Mouse (Mus musculus) testis, adult 2 months (tissue): ENCODE results near the gene Gm36210. TPM values are rescaled to one million over a fixed set of nuclear protein-coding genes. Genes with fewer than 3 reads are reported as not detected.

Source experiments
- H3K27ac ChIP-seq: fragments of 200-500 bp; 2 replicates; pipeline ENCODE4 v1.5.1; 2012; ENCODE audit warnings: low read depth, low read length; ENCODE audit not compliant: control insufficient read depth, insufficient read depth
- H3K27me3 ChIP-seq: fragments of 200-500 bp; 2 replicates; pipeline ENCODE4 v1.6.1; 2012; ENCODE audit warnings: mild to moderate bottlenecking, low read length, moderate library complexity; ENCODE audit not compliant: control insufficient read depth, insufficient read depth
- H3K36me3 ChIP-seq: fragments of 200-500 bp; 2 replicates; pipeline ENCODE4 v1.6.1; 2012; ENCODE audit warnings: mild to moderate bottlenecking, low read length; ENCODE audit not compliant: control insufficient read depth, insufficient read depth
- H3K4me1 ChIP-seq: fragments of 200-500 bp; 2 replicates; pipeline ENCODE4 v1.6.1; 2012; ENCODE audit warnings: low read length; ENCODE audit not compliant: control insufficient read depth, insufficient read depth
- H3K4me3 ChIP-seq: fragments of 200-500 bp; 2 replicates; pipeline ENCODE4 v1.5.1; 2012; ENCODE audit warnings: low read depth, mild to moderate bottlenecking, low read length, moderate library complexity, mixed read lengths; ENCODE audit not compliant: control insufficient read depth
- CTCF ChIP-seq: fragments of 200-500 bp; IDR thresholded peaks from 2 replicates; pipeline ENCODE4 v1.5.1; 2012; ENCODE audit warnings: low read depth, mild to moderate bottlenecking, inconsistent platforms, low read length, moderate library complexity; ENCODE audit not compliant: control insufficient read depth, insufficient read depth, insufficient replicate concordance
- POLR2A ChIP-seq: fragments of 200-500 bp; IDR thresholded peaks from 2 replicates; pipeline ENCODE4 v1.6.1; 2012; ENCODE audit warnings: low read depth, mild to moderate bottlenecking, inconsistent platforms, low read length, moderate library complexity; ENCODE audit not compliant: control insufficient read depth
- polyA plus RNA-seq: library from polyadenylated mRNA; depleted of rRNA; stranded (reverse); fragments of >200 nt; gene quantifications from 2 replicates; pipeline ENCODE4 v1.2.3, GENCODE M21; 2012

Gm36210 gene
- polyA plus RNA-seq, 1 experiment = 0.79 TPM

DNA sequence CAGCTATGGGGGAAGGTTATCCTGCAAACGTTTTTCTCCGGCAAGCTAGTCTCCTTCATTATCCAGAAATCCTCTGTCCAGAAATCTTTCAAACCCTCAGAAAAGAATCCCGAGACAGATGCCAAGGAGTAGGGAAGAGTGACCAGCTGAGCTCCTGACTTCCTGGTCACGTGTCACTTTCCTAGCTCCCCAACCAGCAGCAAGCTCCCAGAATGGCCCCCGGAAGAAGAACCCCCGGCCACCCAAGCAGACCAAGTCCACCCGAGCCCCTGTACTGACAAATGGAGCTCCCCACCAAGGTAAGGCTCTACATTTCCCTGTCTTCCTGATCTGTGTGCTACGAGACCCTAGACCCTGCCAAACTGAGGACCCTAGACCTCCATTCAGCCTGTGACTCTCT is 21.4 kb upstream of the Gm36210 start:
- Histone ChIP-seq H3K27ac (no peak overlapping the region), H3K4me1 (peaks cover 19% of the 10 kb centered on the region), H3K4me3 (no peak overlapping the region), H3K27me3 (no peaks in the 10 kb centered on the region), H3K36me3 (no peaks in the 10 kb centered on the region)
- TF ChIP-seq CTCF = no peak

- Histone ChIP-seq H3K27me3 (no peaks in the 10 kb centered on the region), H3K4me3 (no peak overlapping the region), H3K4me1 (peaks cover 25% of the 10 kb centered on the region), H3K27ac (no peak overlapping the region), H3K36me3 (no peaks in the 10 kb centered on the region)
- TF ChIP-seq CTCF (no peak), POLR2A (no peak)
These were observed 20.5 kb upstream of the Gm36210 start for GRCm38 (mm10) chr7:4926849-4927248.

- Histone ChIP-seq H3K4me1 (peaks cover 36% of the 10 kb centered on the region), H3K27me3 (no peaks in the 10 kb centered on the region), H3K27ac (peak within 1 kb of the TSS; percentile 29; the same call in 1 of the 2 replicates), H3K36me3 (no peaks in the 10 kb centered on the region), H3K4me3 (no peak within 1 kb of the TSS)
- TF ChIP-seq CTCF = no peak
- TF ChIP-seq POLR2A = no peak
These were observed 19.4 kb upstream of the Gm36210 start, which contains the start of gene Ssc5d for GRCm38 (mm10) chr7:4925441-4926381. TSS of gene Ssc5d (plus strand) at chr7:4925785.

DNA sequence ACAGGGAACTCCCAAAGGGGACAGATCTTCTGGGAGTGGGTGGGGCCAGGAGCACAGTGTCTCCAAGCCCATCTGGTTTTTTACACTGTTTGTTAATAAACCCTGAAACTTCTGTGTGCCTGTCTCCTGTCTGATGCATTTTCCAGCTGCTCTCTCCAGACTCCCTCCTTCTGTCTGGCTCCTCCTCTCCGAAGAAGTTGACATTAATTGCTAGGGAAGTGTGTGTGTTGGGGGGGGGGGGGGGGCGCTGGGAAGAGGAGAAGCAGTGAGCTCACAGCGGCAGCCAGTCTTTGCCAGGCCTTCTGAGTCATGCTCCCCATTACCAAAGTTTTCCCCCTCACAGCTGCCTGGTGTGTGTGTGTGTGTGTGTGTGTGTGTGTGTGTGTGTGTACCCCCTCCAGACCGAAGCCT is 18.6 kb upstream of the Gm36210 start:
- no peak overlapping the region for H3K4me3 ChIP-seq
- H3K27ac ChIP-seq = peak overlapping the region; percentile 29; the same call in 1 of the 2 replicates
- peaks cover 43% of the 10 kb centered on the region for H3K4me1 ChIP-seq
- TF ChIP-seq POLR2A (no peak), CTCF (no peak)
- no peaks in the 10 kb centered on the region for H3K36me3 ChIP-seq
- no peaks in the 10 kb centered on the region for H3K27me3 ChIP-seq

GRCm38 (mm10) chr7:4924483-4924882 is 18.2 kb upstream of the Gm36210 start:
- Histone ChIP-seq H3K36me3 (no peaks in the 10 kb centered on the region), H3K4me1 (peaks cover 43% of the 10 kb centered on the region), H3K4me3 (no peak overlapping the region), H3K27me3 (no peaks in the 10 kb centered on the region), H3K27ac (peak overlapping the region; percentile 29; the same call in 1 of the 2 replicates)
- TF ChIP-seq CTCF = no peak
- 0 out of 2 replicates have a peak, but pooled peaks have one; percentile 6 for TF ChIP-seq POLR2A

- no peaks in the 10 kb centered on the region for H3K27me3 ChIP-seq
- H3K27ac ChIP-seq = peak overlapping the region; percentile 59
- TF ChIP-seq CTCF (peak; percentile 25; the same call in 1 of the 2 replicates), POLR2A (0 out of 2 replicates have a peak, but pooled peaks have one; percentile 10)
These were observed 17.5 kb upstream of the Gm36210 start for GRCm38 (mm10) chr7:4923586-4924364.

GRCm38 (mm10) chr7:4922931-4923565 is 16.7 kb upstream of the Gm36210 start:
- peaks cover 46% of the 10 kb centered on the region for H3K4me1 ChIP-seq
- no peaks in the 10 kb centered on the region for H3K36me3 ChIP-seq
- no peak for TF ChIP-seq CTCF
- no peak for TF ChIP-seq POLR2A
- H3K27ac ChIP-seq = peak overlapping the region; percentile 59
- H3K27me3 ChIP-seq = no peaks in the 10 kb centered on the region
- peak overlapping the region; percentile 94 for H3K4me3 ChIP-seq

More at GRCm38 (mm10) chr7:4923586-4924364, 17.5 kb upstream of the Gm36210 start:
- H3K36me3 ChIP-seq = no peaks in the 10 kb centered on the region
- H3K4me3 ChIP-seq = peak overlapping the region; percentile 94
- H3K4me1 ChIP-seq = peaks cover 46% of the 10 kb centered on the region
